Mouse (Mus musculus): ENCODE data around the gene Slx1b.
"Not testable (repeated sequence)": the region's sequence is repeated elsewhere in the genome, so short reads cannot be mapped to it uniquely, and the experiment has no call there.

Slx1b gene

DNA sequence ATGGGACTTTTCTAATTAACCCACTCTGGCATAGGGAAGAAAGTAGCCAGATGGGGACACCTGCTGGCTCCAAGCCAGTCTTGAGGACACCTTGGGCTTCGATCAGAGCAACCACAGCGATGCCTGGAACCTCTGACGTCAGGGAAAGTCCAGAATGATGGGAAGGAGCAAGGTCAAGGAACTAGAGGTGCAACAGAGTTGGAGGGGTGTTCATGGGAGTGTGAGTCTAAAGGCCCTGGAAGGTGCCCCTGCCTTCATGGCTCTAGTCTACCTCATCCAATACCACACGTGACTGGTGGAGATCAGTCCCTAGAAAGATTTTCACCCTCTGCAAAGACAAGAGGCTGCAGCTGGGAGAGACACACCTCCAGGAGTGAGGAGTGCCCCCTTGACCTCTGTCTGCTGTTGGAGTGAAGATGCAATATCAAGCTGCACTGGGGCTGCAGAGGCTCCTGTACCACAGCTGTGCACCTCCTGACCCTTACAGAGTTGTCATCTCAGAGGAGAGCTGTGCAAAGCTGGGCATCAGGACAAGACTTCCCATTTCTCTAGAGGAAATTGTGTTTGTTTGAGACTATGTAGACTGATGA lies 18.9 kb downstream of the Slx1b start:
- DNase-seq (ENCODE audit: extremely low read depth, low read depth, low spot score) = no peak

DNA sequence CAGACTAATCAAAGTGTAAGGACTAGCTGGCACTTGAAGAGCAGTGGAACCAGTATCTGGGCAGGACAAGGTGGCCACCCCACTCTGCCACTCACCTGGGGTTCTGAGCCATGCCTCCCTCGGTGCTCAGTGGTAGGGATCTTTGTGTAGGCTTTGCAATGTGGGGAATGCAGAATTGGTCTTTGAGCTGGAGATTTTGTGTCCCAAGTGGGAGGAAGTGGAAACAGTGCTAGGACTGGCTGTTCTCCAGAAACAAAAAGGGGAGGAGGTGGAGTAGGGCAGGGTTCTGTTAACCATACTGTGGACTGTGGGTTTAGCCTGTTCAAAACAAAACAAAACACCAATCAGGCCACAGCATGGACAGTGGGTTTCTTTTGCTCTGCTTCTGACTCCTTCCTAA lies 19.4 kb downstream of the Slx1b start, which contains the start of gene Sult1a1:
Sult1a1 (minus strand) TSS at position 226 of the 400 bp plus-strand sequence.
- DNase-seq (ENCODE audit: extremely low read depth, low read depth, low spot score) = no peak

DNA sequence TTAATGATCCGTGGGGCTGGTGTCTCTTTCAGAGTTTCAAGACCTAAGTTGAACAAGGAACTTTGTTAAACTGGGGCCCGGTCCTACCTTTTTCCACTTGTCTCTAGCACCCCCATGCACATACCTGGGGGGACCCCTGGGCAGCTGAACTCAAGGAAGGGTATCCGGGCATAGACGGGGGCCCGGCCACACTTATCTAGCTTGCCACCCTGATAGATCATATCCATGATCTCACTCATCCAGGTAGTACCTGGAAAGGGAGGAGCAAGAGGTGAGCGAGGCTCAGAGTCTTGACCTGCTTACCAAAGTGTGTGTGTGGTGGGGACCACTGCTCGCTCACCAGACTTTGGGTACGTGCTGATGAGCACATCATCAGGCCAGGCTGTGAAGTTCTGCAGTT lies 20.5 kb downstream of the Slx1b start:
- DNase-seq (ENCODE audit: extremely low read depth, low read depth, low spot score) = no peak

DNA sequence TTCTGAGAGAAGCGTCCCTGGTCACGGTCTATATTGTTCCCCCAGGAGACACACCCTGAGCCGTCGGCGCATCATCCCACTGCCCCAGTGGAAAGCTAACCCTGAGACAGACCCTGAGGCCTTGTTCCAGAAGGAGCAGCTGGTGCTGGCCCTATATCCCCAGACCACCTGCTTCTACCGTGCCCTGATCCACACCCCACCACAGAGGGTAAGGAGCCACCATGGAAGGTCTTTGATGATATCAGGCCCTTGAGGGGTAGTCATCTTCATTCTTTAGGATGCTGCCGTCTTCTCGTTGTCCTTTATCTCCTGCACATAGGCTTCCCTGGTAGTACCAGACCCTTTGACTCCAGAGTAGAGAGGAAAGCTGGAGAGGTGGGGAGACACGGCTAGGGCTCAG lies 23.5 kb downstream of the Slx1b start:
- no peak for DNase-seq (ENCODE audit: extremely low read depth, low read depth, low spot score)

DNA sequence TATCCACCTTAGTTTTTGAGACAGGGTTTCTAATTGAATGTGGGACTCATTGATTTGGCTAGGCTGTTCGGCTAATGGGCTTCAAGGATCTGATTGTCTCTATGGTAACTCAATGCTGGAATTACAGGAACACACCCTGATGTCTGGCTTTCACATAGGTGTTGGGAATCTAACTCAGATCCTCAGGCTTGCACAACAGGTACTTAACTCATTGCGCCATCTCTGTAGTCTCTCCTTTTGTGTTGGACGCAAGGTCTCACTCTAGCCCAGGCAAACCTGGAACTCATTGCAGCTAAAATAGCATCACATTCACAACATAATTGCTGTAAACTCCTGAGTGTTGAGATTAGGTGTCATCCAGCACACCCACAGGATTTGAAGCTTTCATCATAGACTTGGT lies 25.4 kb downstream of the Slx1b start:
- no peak for DNase-seq (ENCODE audit: extremely low read depth, low read depth, low spot score)

DNA sequence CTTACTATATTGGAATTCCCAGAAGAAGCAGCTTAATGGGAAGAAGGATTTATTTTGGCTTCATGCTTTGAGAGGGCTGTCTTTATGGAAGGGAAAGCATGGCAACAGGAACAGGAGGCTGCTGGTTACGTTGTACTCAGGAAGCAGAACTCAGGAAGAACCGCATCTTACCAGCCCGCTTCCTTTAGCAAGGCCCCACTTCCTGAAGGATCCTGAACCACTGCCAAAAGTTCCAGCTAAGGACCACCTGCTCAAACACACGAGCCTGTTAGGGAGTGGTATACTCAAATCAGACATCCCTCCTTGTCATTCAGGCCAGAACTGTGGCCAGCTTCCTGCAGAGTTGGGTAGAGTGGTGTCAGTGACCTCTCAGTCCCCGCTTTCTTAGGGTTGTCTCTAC lies 27.1 kb downstream of the Slx1b start:
- DNase-seq (ENCODE audit: extremely low read depth, low read depth, low spot score) = no peak

DNA sequence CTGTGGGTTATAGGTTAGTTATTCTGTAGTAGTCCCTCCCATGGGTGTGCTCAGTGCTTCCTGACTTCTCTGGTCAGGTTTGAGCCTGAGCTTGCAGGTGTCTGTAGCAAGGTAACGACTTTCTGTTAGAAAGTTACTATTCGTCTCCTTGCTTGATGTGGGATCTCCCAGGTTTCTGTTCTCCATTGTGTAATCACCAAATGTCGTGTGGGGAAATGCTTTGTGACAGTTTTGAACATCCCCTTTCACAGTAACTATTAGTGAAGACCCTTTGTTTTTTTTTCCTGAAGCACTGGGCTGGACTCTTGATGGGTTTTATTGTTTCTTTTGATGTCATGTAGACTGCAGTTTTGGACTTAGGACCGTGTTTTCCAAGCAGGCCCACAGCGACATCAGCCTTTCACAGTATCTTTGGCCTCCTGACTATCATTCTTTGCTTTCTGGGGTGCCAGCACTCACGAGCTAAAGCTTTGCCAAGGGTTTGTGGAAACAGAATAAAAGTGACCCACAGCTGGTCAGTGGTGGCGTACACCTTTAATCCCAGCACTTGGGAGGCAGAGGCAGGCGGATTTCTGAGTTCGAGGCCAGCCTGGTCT lies 28.0 kb downstream of the Slx1b start:
- DNase-seq (ENCODE audit: extremely low read depth, low read depth, low spot score) = no peak

DNA sequence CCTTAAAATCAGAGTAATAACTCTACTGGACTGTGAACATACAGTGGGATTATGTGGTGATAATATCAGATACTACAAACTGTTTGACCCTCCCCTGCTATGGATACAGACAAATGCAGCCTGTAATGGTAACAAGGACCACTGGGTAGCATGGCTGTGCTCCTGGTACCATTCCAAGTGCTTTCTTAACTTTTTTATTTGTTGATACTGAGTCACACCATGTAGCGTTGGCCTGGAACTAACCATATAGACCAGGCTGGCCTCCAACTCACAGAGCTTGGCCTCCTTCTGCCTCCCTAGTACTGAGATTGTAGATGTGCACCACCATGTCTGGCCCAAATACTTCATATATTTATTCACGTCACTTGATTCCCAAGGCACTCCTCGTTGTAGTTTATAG lies 30.3 kb downstream of the Slx1b start:
- DNase-seq (ENCODE audit: extremely low read depth, low read depth, low spot score) = no peak

DNA sequence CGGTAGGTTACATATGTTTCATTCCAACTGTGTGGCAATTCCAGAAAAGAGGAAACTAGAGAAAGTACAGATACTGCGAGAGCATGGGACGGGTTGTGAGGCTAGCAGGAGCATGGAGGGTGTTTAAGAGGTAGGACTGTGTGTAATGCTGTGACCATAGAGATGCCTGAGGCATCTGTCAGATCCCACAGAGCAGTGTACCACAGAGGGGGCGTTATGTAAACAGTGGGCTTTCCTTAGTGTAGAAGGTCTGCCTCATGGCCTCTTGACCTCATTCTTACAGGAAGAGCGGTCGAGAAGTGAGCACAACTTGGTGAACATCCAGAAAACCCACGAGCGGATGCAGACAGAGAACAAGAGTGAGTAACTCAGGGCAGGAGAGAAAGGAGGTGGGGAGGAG lies 31.9 kb downstream of the Slx1b start:
- no peak for DNase-seq (ENCODE audit: extremely low read depth, low read depth, low spot score)

DNA sequence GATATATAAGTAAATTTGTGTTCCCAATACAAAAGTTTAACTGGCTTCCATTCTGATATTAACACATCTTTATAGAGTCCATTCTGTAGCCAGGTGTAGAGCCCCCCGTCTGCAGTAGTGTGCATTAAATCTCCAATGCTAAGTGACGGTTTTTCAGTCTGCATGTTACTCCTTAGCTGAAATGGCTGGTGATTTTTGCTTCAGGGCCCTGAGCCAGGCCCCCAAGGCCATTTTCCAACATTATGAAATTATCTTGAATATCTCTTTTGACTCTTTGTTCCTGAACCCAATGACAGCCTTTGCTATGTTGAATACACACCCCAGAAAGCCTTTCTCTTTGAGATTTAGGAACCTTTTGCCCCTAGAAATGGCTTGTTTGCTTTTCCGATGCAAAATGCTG lies 35.8 kb downstream of the Slx1b start:
- DNase-seq (ENCODE audit: extremely low read depth, low read depth, low spot score) = no peak

DNA sequence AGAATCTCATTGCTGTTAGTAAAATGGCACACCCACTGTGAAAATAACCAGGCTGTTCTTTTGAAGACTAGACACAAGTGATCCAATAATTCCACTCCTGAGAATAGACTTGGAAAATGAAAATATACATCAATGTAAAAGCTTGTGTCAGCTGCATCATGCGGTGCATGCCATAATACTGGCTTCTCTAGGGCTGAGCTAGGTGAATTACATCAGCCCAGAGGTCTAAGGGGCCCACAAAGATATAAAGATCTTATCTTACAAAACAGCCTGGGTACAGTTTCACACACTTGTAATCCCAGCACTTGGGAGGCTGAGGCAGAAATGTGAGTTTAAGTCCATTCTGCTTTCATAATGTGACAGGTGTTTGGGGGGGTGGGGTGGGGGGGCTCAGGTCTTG lies 38.1 kb downstream of the Slx1b start:
- no peak for DNase-seq (ENCODE audit: extremely low read depth, low read depth, low spot score)

DNA sequence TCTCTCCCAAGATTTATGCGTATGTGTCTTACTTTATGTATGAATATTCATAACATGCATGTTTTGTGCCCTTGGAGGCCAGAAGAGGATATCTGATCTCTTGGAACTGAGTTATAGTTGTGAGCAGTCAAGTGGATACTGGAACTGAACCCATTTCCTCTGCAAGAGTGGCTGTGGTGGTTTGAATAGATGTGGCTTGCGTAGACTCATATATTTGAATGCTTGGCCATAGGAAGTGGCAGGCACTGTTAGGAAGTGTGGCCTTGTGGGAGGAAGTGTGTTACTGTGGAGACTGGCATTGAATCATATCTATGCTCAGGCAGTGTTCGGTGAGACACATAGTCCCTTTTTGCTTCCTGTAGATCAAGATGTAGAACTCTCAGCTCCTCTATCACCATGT lies 39.9 kb downstream of the Slx1b start:
- no peak for DNase-seq (ENCODE audit: extremely low read depth, low read depth, low spot score)

DNA sequence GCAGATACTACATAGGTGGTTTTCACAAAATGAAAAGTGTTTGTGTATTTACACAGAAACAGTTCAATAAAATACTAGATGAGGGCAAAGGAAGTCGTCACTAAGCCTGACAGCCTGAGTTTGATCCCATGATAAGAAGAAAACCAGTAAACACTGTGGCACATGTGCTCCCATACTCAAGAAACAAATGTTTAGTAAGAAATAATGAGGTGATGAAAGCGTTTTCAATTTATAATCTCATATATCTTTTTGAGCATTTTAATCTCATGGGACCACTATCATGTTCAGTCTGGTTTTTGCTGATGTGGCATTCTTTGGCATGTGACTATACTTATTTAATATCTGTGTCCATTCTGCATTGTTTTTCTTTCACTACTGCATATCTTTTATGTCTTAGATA lies 41.6 kb downstream of the Slx1b start:
- no peak for DNase-seq (ENCODE audit: extremely low read depth, low read depth, low spot score)

DNA sequence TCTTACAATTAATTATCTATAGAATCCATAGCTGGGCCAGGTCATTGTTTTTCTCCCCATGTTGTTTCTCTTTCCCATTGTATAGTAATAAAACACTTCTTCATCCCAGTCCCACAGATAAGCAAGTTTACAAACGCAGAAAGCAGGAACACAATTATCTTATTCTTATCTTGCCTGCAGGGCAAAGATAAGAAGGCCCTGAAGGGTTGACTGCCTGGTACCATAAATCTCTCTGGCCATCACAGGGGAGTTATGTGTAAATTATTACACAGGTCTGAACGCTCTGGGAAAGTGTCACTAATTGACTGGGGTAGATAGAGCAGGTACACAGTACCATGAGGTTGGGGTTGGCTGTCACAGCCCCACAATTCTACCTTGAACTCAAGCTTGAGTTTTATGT lies 44.7 kb downstream of the Slx1b start:
- DNase-seq (ENCODE audit: extremely low read depth, low read depth, low spot score) = no peak

DNA sequence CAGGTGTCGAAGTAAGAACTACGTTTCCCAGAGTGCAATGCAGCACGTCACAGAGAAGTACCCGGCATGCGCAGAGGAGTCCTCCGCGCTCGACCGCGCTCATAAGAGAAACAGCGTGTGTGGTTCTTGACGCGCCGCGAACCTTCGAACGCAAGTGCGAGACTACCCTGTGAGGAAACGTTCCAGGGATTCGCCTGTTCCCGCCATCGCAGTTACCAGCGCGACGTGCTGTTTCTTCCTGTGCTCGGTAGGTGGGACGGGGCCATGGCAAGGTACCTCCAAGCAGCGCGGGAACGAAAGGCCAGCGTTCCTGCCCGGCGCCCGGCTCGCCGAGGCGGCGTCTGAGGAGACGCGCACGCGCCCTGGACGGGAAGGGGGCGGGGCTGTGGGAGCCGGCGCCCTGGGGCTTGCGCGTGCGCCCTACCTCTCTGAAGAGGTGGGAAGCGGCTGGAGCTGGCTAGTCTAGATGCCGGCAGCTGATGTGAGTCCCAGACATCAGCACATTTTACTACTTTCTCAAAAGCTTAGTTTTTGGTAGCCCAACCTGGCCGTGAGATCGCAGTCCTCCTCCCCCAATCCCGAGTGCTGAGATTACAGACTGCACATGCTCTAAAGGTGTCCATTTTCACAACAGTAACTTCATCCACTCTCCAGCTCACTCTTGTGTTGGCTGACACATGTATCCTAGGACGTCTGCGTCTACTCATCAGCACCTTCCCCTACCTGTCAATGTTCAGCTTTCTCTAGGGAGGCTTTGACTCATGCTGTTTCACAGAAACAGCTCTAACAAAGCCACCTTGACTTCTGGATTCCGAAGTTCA lies 46.1 kb downstream of the Slx1b start, which contains the start of gene Sgf29:
Sgf29 (plus strand) TSS at position 79 of the 821 bp plus-strand sequence.
- no peak for DNase-seq (ENCODE audit: extremely low read depth, low read depth, low spot score)

DNA sequence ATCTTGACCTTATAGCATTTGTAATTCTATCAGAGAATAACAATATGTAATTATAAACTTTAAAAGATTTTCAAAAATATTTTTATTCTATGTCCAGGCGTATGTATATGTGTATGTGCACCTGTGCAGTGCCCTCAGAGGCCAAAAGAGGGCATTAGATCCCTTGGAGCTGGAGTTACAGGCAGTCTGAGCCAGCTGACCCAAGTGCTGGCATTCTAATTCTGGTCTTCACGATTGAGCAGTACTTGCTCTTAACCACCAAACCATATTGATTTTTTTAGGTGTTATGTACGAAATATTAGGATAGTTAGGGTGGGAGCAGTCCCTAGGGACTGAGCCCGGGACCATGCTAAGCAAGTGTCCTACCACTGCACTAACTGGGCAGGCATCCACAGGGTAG lies 47.1 kb downstream of the Slx1b start:
- no peak for DNase-seq (ENCODE audit: extremely low read depth, low read depth, low spot score)

DNA sequence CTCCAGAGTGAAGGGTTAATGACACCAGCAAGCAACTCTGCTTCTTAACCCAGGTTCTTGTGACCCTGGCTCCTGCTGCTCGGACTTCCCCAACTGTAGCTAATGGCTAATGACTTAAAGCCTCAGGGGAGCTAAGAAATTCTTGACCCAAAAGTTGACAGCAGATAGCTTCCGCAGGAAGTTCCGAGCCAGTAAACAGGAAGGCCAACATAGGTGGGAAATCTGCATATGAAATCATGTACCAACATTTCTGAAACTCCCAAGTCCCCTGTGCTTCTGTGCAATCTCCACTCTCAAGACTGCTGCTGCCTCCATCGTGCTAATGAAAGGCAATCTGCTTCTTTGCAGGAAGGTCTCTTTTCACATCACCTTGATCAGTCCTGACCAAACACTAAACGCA lies 49.9 kb downstream of the Slx1b start:
- no peak for DNase-seq (ENCODE audit: extremely low read depth, low read depth, low spot score)

DNA sequence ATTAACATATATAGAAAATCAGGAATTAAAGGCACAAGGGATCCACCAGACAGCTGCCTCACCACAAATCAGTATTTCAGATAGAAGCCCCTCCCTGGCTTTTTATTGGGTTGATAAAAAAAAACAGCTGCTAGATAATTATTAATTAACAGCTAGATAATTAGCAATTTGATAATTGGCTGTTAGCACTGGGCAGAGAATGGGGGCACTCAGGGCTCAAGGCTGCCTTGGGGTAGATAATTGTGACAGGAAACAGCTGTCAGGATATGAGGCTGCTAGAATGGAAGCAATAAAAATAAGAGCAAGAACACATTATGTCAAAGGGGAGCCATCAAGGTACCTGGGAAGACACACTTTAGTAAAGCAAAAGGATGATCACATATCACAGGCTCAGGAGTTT lies 50.7 kb downstream of the Slx1b start:
- no peak for DNase-seq (ENCODE audit: extremely low read depth, low read depth, low spot score)

DNA sequence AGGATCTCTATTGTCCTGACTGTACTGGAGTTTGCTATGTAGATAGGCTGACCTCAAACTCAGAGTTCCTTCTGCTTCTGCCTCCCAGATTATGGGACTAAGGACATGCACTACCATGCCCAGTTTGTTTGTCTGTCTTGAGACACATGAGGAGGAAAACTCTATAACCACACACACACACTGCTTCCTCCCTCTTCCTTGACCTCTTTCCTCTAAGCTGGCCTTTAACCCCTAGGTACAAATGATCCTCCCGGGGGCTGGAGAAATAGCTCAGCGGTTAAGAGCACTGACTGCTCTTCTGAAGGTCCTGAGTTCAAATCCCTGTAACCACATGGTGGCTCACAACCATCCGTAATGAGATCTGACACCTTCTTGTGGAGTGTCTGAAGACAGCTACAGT lies 51.2 kb downstream of the Slx1b start:
- no peak for DNase-seq (ENCODE audit: extremely low read depth, low read depth, low spot score)

DNA sequence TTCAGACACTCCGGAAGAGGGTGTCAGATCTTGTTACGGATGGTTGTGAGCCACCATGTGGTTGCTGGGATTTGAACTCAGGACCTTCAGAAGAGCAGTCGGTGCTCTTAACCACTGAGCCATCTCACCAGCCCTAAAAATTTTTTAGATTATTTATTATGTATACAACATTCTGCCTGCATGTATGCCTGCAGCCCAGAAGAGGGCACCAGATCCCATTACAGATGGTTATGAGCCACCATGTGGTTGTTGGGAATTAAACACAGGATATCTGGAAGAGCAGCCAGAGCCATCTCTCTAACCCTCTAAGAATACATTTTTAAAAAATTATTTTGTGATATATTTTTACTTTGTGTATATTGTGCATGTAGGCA lies 52.4 kb downstream of the Slx1b start:
- not testable (repeated sequence) for DNase-seq (ENCODE audit: extremely low read depth, low read depth, low spot score)

DNA sequence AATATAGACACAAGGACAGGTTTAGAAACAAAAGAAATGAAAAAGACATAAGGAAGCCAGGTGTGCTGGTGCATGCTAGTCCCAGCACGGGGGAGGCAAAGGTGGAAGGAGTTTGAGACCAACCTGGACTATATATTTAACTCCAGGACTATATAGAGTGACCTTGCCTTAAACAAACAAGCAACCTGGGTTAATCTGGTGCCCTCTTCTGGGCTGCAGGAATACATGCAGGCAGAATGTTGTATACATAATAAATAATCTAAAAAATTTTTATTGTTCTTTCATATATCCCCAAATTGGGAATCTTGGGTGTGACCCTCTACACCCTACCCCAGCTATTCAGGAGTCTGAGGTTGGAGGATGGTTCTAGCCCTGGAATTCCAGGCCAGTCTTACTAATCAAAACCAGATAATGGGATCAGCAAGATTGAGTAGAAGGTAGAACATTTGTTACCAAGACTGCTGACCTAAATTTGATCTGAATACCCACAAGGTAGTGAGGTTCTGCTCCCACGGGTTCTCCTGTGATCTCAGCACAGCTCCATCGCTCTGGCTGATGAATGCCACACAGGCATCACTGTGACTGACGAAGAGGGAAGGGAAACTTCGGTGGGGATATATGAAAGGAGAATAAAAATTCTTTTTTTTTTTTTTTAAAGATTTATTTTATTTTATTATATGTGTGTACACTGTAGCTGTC lies 52.9 kb downstream of the Slx1b start:
- no peak for DNase-seq (ENCODE audit: extremely low read depth, low read depth, low spot score)

Data from fat pad, adult 2 months (tissue).